Mouse (Mus musculus): ENCODE results near the gene Nup214.

Gene Nup214

DNA sequence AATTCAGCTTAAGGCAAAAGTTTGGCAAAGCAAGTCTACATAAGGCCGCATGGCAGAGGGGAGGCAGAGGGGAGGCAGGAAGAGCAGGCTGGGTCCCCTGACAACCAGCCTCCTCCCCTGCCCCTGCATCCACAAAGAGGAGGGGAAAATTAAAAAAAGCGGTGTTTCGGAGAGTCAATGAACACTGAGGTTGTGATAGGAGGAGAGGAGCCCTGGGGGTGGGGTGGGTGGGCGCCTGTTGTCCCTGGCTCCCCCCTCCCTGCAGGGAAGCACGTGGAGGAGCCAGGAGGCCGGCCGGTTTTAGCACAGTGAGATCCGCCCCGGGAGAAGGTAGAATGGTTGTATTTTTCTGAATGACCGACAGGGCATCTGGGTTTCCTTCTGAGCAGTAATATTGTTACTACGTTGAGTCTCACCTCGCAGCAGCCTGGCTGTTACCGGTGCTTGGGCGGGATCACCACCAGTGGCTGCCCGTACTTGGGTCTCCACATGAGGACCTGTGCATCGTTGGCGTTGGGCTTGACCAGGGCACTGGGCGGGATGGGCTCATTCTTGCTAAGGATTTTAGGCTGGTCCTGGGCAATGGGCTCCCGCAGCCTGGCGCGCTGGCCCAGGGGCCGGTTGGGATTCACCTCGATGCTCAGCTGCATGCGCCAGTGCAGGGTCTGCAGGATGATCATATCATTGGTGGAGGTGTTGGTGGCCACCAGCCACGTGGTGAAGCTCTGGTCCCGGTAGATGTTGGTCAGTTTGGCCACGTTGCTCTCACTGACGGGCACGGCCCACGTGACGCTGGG lies 94.8 kb downstream of the Nup214 start:
- DNase-seq (ENCODE audit: low spot score in 2 of 2) = no peak

DNA sequence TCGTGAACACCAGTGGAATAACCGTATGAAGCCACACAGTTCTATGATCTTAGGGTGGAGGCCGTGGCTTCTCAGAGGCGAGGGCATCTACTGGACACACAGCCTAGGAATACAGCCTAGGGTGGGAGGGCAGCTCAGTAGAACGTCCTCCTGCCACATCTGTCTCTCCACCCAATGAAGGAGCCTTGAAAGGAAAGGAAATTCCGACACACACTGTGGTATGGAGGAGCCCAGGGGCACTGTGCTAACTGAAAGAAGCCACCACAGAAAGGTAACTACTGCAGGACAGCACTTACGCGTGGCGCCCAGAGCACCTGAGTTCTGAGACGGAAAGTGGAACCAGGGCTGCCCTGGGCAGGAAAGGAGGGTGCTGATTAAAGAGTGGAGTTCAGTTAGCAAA lies 96.5 kb downstream of the Nup214 start:
- no peak for DNase-seq (ENCODE audit: low spot score in 2 of 2)

- DNase-seq (ENCODE audit: low spot score in 2 of 2) = no peak
Measured at GRCm38 (mm10) chr2:32074404-32074803, 100.2 kb downstream of the Nup214 start.

- no peak for DNase-seq (ENCODE audit: low spot score in 2 of 2)
Measured at GRCm38 (mm10) chr2:32075368-32075767, 101.1 kb downstream of the Nup214 start.

- no peak for DNase-seq (ENCODE audit: low spot score in 2 of 2)
Measured at GRCm38 (mm10) chr2:32077744-32078143, 103.5 kb downstream of the Nup214 start.

- peak; percentile 34 to 40 for DNase-seq (ENCODE audit: low spot score in 2 of 2)
Measured at GRCm38 (mm10) chr2:32078522-32078921, 104.3 kb downstream of the Nup214 start.

DNA sequence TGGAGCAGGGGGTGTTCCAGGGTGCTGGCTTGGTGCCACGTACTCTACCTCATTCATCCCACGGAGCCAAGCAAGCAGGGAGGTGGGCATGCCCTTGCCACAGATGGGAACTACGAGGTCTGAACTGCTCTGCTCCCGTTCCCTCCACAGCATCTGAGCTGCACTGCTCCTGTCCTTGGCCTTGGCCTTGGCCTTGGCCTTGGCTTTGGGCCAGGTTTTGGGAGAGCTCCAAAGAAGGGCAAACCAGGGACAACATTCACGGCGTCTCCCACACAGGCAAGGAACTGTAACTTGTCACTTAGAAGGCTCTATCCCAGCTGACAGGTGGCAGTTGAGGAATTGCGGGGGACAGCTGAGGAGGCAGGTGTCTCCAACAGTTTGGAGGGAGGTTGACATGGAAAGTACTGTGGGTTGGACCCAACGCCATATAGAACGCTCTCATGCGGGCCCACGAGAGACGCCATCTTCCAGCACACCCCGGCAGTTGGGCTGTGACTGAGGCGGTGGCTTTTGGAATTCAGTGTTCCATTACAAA lies 105.0 kb downstream of the Nup214 start:
- no peak for DNase-seq (ENCODE audit: low spot score in 2 of 2)

- no peak for DNase-seq (ENCODE audit: low spot score in 2 of 2)
Measured at GRCm38 (mm10) chr2:32080681-32081080, 106.4 kb downstream of the Nup214 start.

DNA sequence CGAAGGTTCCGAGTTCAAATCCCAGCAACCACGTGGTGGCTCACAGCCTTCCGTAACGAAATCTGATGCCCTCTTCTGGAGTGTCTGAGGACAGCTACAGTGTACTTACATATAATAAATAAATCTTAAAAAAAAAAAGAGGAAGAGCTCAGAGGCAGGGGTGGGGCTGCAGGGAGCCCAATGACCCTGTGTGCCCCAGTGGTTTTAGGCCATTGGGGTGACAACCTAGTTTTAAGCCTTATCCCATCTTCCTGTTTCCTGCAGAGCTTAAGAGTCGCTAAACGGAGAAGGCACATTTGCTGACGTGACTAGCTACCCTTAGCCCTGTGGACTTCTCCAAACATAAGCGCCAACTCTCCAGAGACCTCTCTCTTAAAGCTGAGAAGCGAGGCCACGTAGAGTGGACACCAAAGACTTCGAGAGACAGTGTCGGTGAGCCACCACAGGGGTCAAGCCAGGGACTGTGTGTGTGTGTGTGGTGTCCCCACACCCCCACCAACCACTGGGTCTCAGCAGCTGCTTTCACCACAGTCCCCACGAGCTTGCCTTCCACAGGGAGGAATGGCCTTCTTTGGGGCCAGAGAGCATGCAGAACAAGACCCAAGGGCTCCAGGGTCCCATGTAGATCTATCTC lies 107.2 kb downstream of the Nup214 start:
- DNase-seq (ENCODE audit: low spot score in 2 of 2) = peak in 1 of 2 experiments; percentile 30

- DNase-seq (ENCODE audit: low spot score in 2 of 2) = no peak
Measured at GRCm38 (mm10) chr2:32082229-32082628, 108.0 kb downstream of the Nup214 start.

DNA sequence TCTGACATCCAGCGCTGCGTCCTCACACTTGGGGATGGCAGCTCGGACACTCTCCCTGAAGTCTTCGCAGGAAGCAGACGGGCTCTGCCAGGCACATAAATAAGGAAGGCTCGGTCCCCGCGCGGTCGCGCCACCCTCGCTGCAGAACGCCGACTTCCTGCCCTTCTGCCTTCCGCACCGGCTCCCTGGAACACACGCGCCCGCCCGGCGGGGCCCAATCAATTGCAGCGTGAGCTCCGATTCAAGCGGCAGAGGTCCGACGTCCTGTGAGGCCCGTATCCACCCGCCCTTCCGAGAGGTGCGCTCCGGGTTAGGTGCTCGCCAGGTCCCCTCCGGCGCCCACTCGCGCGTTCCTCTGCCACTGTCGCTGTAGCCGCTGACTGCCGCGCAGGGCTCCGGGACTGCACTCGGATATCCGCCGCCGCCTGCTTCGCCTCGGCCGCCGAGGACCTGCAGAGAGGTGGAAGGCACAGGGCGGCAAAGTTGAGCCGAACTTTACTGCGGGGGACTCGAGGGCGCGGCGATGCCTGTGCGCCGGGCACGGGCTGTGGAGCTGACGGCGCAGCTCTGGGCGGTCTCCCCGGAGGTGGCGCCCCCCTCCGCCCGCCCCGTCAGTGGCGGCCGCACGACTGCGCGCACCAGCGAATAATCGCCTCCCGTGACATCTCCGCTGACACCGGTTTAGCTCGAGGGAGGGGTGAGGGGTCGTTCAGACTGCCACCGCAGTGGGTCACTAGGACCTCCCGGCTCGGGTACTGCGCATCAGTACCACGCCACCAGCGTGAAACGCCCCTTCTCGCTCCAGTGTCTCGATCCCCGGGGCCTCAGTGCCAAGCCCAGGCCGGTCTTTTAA lies 109.1 kb downstream of the Nup214 start:
- peak; percentile 62 to 72 for DNase-seq (ENCODE audit: low spot score in 2 of 2)

- DNase-seq (ENCODE audit: low spot score in 2 of 2) = peak; percentile 47 to 50
Measured at GRCm38 (mm10) chr2:32084111-32084871, 110.1 kb downstream of the Nup214 start, which contains the start of gene Fam78a. Gene Fam78a (minus strand): TSS chr2:32084857.

DNA sequence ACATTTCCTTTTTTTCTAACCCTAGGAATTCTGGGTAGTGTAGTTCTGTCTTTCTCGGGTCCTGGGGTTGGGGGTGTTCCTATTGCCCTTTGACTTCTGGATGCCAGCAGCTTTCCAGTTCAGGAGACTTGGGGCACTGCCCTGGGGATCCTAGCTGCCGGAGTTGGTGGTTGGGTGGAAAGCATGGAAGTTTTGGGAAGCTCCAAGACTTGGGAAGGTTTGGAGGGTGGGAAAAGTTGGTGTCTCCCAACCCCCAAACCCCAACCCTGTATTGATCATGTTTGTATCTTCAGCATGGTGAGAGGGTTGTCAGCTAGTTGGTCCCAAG lies 110.6 kb downstream of the Nup214 start:
- DNase-seq (ENCODE audit: low spot score in 2 of 2) = no peak

- DNase-seq (ENCODE audit: low spot score in 2 of 2) = peak; percentile 34 to 40
Measured at GRCm38 (mm10) chr2:32085231-32085630, 111.0 kb downstream of the Nup214 start.

- no peak for DNase-seq (ENCODE audit: low spot score in 2 of 2)
Measured at GRCm38 (mm10) chr2:32087606-32088005, 113.4 kb downstream of the Nup214 start.

GRCm38 (mm10) chr2:32088372-32088981 lies 114.2 kb downstream of the Nup214 start:
- DNase-seq (ENCODE audit: low spot score in 2 of 2) = no peak

GRCm38 (mm10) chr2:32089606-32090005 lies 115.4 kb downstream of the Nup214 start:
- DNase-seq (ENCODE audit: low spot score in 2 of 2) = no peak

- no peak for DNase-seq (ENCODE audit: low spot score in 2 of 2)
Measured at GRCm38 (mm10) chr2:32090145-32090544, 115.9 kb downstream of the Nup214 start.

- DNase-seq (ENCODE audit: low spot score in 2 of 2) = no peak
Measured at GRCm38 (mm10) chr2:32091956-32092355, 117.7 kb downstream of the Nup214 start.

DNA sequence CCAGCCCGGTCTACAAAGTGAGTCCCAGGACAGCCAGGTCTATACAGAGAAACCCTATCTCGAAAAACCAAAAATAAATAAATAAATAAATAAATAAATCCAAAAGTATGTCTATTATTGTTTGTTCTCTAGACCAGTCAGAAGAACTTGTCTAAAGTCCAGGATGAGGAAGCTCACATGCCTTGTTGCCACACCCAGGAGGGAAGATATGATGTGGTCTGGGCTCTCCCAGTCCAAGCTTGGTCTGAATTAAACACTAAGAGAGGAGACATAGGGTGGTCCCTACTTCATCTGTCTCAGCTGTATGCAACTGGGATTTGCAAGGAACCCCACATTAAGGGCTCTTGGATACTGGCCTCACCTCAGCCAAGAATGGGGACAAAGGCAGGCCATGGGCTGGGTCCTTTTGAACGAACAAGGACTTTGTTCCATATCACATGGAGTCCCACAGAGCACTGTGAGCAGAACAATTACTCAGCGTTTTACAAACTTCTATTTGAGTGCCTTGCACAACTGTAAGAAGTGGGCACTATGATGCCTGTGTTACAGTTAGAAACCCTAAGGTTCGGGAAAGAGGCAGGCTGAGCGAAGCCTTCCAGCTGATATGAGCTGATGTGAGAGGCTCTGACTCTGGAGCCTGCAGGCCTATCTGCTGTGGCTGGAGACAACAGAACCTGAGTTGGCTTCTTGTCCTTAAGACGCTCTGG lies 119.9 kb downstream of the Nup214 start:
- DNase-seq (ENCODE audit: low spot score in 2 of 2) = no peak
